In the genomic region with DNA sequence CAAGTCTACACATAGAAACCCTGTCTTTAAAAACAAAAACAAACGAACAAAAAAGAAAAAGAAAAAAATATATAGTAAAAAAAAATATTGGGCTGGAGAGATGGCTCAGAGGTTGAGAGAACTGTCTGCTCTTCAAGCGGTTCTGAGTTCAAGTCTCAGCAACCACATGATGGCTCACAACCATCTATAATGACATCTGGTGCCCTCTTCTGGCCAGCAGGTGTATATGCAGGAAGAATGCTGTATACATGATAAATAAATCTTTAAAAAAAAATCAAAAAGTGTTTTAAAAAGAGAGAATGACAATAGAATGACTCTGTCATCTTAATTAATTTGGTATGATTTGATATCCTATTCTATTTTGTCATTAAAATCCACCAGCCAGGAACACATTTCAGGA, we compare ENCODE assay signal across 12 mouse cellular contexts. TPM values are rescaled to one million over a fixed set of nuclear protein-coding genes. Genes with fewer than 3 reads are reported as not detected.
DNase-seq lines count a peak whose midpoint lies in the region; ATAC-seq and TF ChIP-seq lines count a peak whose summit lies in the region.
"Had no signal": no experiment of that assay in that cellular context is flagged by ENCODE, and none has a peak within 500 bp of the region (broad histone marks: within the 10 kb centered on the region; RNA-seq: fewer than 3 reads in every experiment).

No protein-coding gene starts in this region.

- peak; percentile 34; the same call in 1 of the 2 replicates for TF ChIP-seq CTCF in kidney, adult 2 months (conservative IDR thresholded peaks at IDR 0.05; ENCODE audit: insufficient read depth, insufficient read length, low read depth, low read length)
- TF ChIP-seq CTCF in bone marrow, adult 2 months (IDR thresholded peaks at IDR 0.05; ENCODE audit: control insufficient read depth, insufficient read depth, low read length): 0 out of 2 replicates have a peak, but pooled peaks have one; percentile 21

- WGBS in kidney, adult 2 months: 76% methylated on average over 2 of the region's 2 CpGs
- 79% methylated on average over 2 of the region's 2 CpGs for WGBS in bone marrow, adult 2 months

- H3K27ac ChIP-seq in kidney, adult 2 months (ENCODE audit: insufficient read depth, low read depth, low read length): no peak overlapping the region
- H3K27ac ChIP-seq in bone marrow, adult 2 months (ENCODE audit: control insufficient read depth, insufficient read depth, low read depth, low read length, poor library complexity): no peak overlapping the region

- no peak for ATAC-seq in CD4-positive, CD25-positive, alpha-beta regulatory T cell, adult 4 months

- TF ChIP-seq POLR2A in kidney, adult 2 months (IDR thresholded peaks at IDR 0.05; ENCODE audit: low read depth, low read length): no peak
- no peak for TF ChIP-seq POLR2A in bone marrow, adult 2 months (IDR thresholded peaks at IDR 0.05; ENCODE audit: borderline replicate concordance, control insufficient read depth, low read depth, low read length)

- intact Hi-C loops in left cerebral cortex, postnatal 36 days (cut with DNase I): loop anchor here (5.0 to 10.0 kb wide), 2 partner anchors 50 to 143 kb away; partner anchors contain the start of gene Plxnd1

- peak; percentile 72 for DNase-seq in CD4-positive, CD25-positive, alpha-beta regulatory T cell, adult 2 months (ENCODE audit: low read depth, low spot score)
- no peak for DNase-seq in kidney, adult 2 months
- no peak for DNase-seq in kidney, adult 9 months
- peak; percentile 37 for DNase-seq in 3134 (ENCODE audit: extremely low read depth, insufficient read length, low spot score)
- DNase-seq in neural tube, embryonic 10.5 days (ENCODE audit: extremely low spot score, low spot score): no peak
- no peak for DNase-seq in left cerebral cortex, postnatal 36 days (ENCODE audit: low spot score in 2 of 2)

- no peaks in the 10 kb centered on the region for H3K27me3 ChIP-seq in kidney, adult 2 months (replicated peaks; ENCODE audit: control insufficient read depth, insufficient read depth, low read length)
- H3K27me3 ChIP-seq: heart, embryonic 13.5 days; megakaryocyte, embryonic 14.5 days had no signal

- H3K4me1 ChIP-seq in kidney, adult 2 months (ENCODE audit: control insufficient read depth, insufficient read depth, low read length): peaks cover 34% of the 10 kb centered on the region
- no peaks in the 10 kb centered on the region; the same call in 1 of the 2 replicates for H3K4me1 ChIP-seq in bone marrow, adult 2 months (ENCODE audit: control insufficient read depth, insufficient read depth, low read length)

- no peak overlapping the region for H3K4me3 ChIP-seq in kidney, adult 2 months (ENCODE audit: insufficient read depth, low read depth, low read length)
- H3K4me3 ChIP-seq in bone marrow, adult 2 months (replicated peaks; ENCODE audit: control insufficient read depth, low read depth, low read length): no peak overlapping the region

- H3K36me3 ChIP-seq in kidney, adult 2 months (ENCODE audit: control insufficient read depth, insufficient read depth, low read length): no peaks in the 10 kb centered on the region

RNA-seq across cellular contexts. Expression of gene Ift122, which starts 1.2 kb away (rescaled TPM):
- 1 to 10 TPM; 1.7 to 5.1 TPM for polyA plus RNA-seq in CD4-positive, CD25-positive, alpha-beta regulatory T cell, adult 4 months (2017; shearing (Covaris generic))
- polyA plus RNA-seq in kidney, adult 2 months (2012; rRNA removed): 29.2 and 33.1 TPM in 2 replicates
- 0.83 and 3.6 TPM in 2 replicates for polyA plus RNA-seq in bone marrow, adult 2 months (2011; ENCODE audit: insufficient read depth, insufficient read length, low replicate concordance, missing spikeins)
- total RNA-seq in left cerebral cortex, postnatal 36 days (2021): 10 to 100 TPM; 27.0 to 31.0 TPM

RNA-seq across cellular contexts. Expression of gene Mbd4, which starts 1.3 kb away (rescaled TPM):
- 10 to 100 TPM in 1 of 2 experiments, 1 to 10 TPM in 1; 9.8 to 14.9 TPM for polyA plus RNA-seq in CD4-positive, CD25-positive, alpha-beta regulatory T cell, adult 4 months (2017; shearing (Covaris generic))
- polyA plus RNA-seq in kidney, adult 2 months (2012; rRNA removed): 1.6 and 1.9 TPM in 2 replicates
- 9.4 and 11.3 TPM in 2 replicates for polyA plus RNA-seq in bone marrow, adult 2 months (2011; ENCODE audit: insufficient read depth, insufficient read length, low replicate concordance, missing spikeins)
- total RNA-seq in left cerebral cortex, postnatal 36 days (2021): 1 to 10 TPM; 8.2 to 9.0 TPM

RNA-seq across cellular contexts. Expression of gene Efcab12, which starts 16.2 kb away (rescaled TPM):
- polyA plus RNA-seq in CD4-positive, CD25-positive, alpha-beta regulatory T cell, adult 4 months (2017; shearing (Covaris generic)): under 1 TPM in 1 of 2 experiments, not detected in 1; 0.20 TPM
- polyA plus RNA-seq in kidney, adult 2 months (2012; rRNA removed): 2.2 and 2.3 TPM in 2 replicates
- polyA plus RNA-seq in bone marrow, adult 2 months (2011; ENCODE audit: insufficient read depth, insufficient read length, low replicate concordance, missing spikeins): 0.38 TPM in 1 of 2 replicates, not detected in the other
- 1 to 10 TPM; 3.8 to 5.3 TPM for total RNA-seq in left cerebral cortex, postnatal 36 days (2021)
- polyA plus RNA-seq: C2C12; erythroblast, embryonic 14.5 days had no signal

RNA-seq across cellular contexts. Expression of gene Rpl32, which starts 45.9 kb away (rescaled TPM):
- polyA plus RNA-seq in CD4-positive, CD25-positive, alpha-beta regulatory T cell, adult 4 months (2017; shearing (Covaris generic)): 1,000 to 10,000 TPM; 6,591 to 8,533 TPM
- polyA plus RNA-seq in kidney, adult 2 months (2012; rRNA removed): 499 and 560 TPM in 2 replicates
- 1,266 and 1,894 TPM in 2 replicates for polyA plus RNA-seq in bone marrow, adult 2 months (2011; ENCODE audit: insufficient read depth, insufficient read length, low replicate concordance, missing spikeins)
- total RNA-seq in left cerebral cortex, postnatal 36 days (2021): 100 to 1,000 TPM; 444 to 498 TPM

Comparison
In these comparisons a context has a peak if more than half of its experiments do, and no peak if none do; other contexts are left out.
1. DNase-seq: peak in CD4-positive, CD25-positive, alpha-beta regulatory T cell, adult 2 months (single experiment) and 3134 (single experiment); none in kidney, adult 2 months (single experiment), kidney, adult 9 months (single experiment), neural tube, embryonic 10.5 days (single experiment) and left cerebral cortex, postnatal 36 days (0 of 2).